Mouse (Mus musculus) heart, embryonic 14.5 days (tissue): Measurements from ENCODE around the gene Cntn1. TPM values are rescaled to one million over a fixed set of nuclear protein-coding genes. Genes with fewer than 3 reads are reported as not detected.

ENCODE experiments used
- ATAC-seq: fragments of 200-750 bp; cut with Nextera tagmentation; 2 replicates; pipeline ENCODE4 v1.8.0; 2017; ENCODE audit warnings: low read depth, moderate TSS enrichment; ENCODE audit not compliant: insufficient number of reproducible peaks, insufficient read depth, low FRiP score
- H3K27ac ChIP-seq, 2 experiments: fragments of 200-500 bp in 1 of 2; fragments of 300-500 bp in 1 of 2; sonication (generic) in 1 of 2; replicated peaks in 1 of 2; 2 replicates each; pipeline ENCODE4 v1.5.1; 2012 to 2014; ENCODE audit warnings: low read depth in 2 of 2, low read length in 2 of 2, control low read depth in 1 of 2, mild to moderate bottlenecking in 1 of 2, mixed read lengths in 1 of 2; ENCODE audit not compliant: control insufficient read depth in 1 of 2, insufficient read depth in 1 of 2
- H3K27me3 ChIP-seq: fragments of 300-500 bp; sonication (generic); 2 replicates; pipeline ENCODE4 v1.6.1; 2014; ENCODE audit warnings: mild to moderate bottlenecking, low read length, control low read depth; ENCODE audit not compliant: control insufficient read depth, insufficient read depth
- H3K36me3 ChIP-seq: fragments of 300-500 bp; sonication (generic); 2 replicates; pipeline ENCODE4 v1.6.1; 2014; ENCODE audit warnings: mild to moderate bottlenecking, control low read depth, low read length, mixed read lengths; ENCODE audit not compliant: control insufficient read depth, insufficient read depth
- H3K4me1 ChIP-seq, 2 experiments: fragments of 200-500 bp in 1 of 2; fragments of 300-500 bp in 1 of 2; sonication (generic) in 1 of 2; 2 replicates each; pipeline ENCODE4 v1.6.1; 2012 to 2014; ENCODE audit warnings: low read length in 2 of 2, control low read depth in 1 of 2, mixed read lengths in 1 of 2; ENCODE audit not compliant: control insufficient read depth in 2 of 2, insufficient read depth in 2 of 2
- H3K4me2 ChIP-seq: fragments of 300-500 bp; sonication (generic); 2 replicates; pipeline ENCODE4 v1.6.1; 2014; ENCODE audit warnings: mild to moderate bottlenecking, low read length
- H3K4me3 ChIP-seq, 2 experiments: fragments of 200-500 bp in 1 of 2; fragments of 300-500 bp in 1 of 2; sonication (generic) in 1 of 2; 2 replicates each; pipeline ENCODE4 v1.5.1; 2012 to 2014; ENCODE audit warnings: low read length in 2 of 2, mild to moderate bottlenecking in 2 of 2, control low read depth in 1 of 2, low read depth in 1 of 2, moderate library complexity in 1 of 2; ENCODE audit not compliant: control insufficient read depth in 1 of 2, insufficient read depth in 1 of 2
- H3K9ac ChIP-seq: fragments of 300-500 bp; sonication (generic); 2 replicates; pipeline ENCODE4 v1.6.1; 2014; ENCODE audit warnings: mild to moderate bottlenecking, low read length
- H3K9me3 ChIP-seq: fragments of 300-500 bp; sonication (generic); 2 replicates; pipeline ENCODE4 v1.6.1; 2016; ENCODE audit warnings: low read length, control low read depth; ENCODE audit not compliant: control insufficient read depth
- WGBS: fragments of 180-500 bp; shearing (Covaris S2); extraction: QIAGEN DNeasy Blood & Tissue Kit; methylation state at CpG from one replicate; pipeline ENCODE4 v1.1.7; 2014; 5-methylcytosine and 5-hydroxymethylcytosine counted together
- polyA plus RNA-seq: library from polyadenylated mRNA; unstranded; fragments of >200 nt; fragmentation: Nextera tagmentation; extraction: Ambion mirVana; gene quantifications from 2 replicates; pipeline ENCODE4 v1.2.1, GENCODE M21; 2014

The Cntn1 gene
- polyA plus RNA-seq = 0.39 TPM in 2 replicates

GRCm38 (mm10) chr15:92050996-92051352, at the start of gene Cntn1:
Gene Cntn1 (plus strand): TSS chr15:92051165.
- peaks cover 0 to 10% of the 10 kb centered on the region in 2 experiments; a peak in 2 of 4 replicates for H3K4me1 ChIP-seq
- no peaks in the 10 kb centered on the region for H3K36me3 ChIP-seq
- peaks cover 12% of the 10 kb centered on the region; the same call in 1 of the 2 replicates for H3K27me3 ChIP-seq
- no peaks in the 10 kb centered on the region for H3K9me3 ChIP-seq
- H3K4me3 ChIP-seq = peak within 1 kb of the TSS; percentile 52 to 70
- WGBS = under 1% methylated on average over 17 of the region's 17 CpGs
- peak within 1 kb of the TSS; percentile 98 for H3K4me2 ChIP-seq
- peak within 1 kb of the TSS; percentile 56 for H3K9ac ChIP-seq
- H3K27ac ChIP-seq = no peak within 1 kb of the TSS
- ATAC-seq = peak; percentile 56; the same call in 1 of the 2 replicates

GRCm38 (mm10) chr15:92001431-92001830, 49.5 kb upstream of the Cntn1 start:
- 76% methylated on average over 3 of the region's 3 CpGs for WGBS
- Histone ChIP-seq H3K9ac (no peak overlapping the region), H3K36me3 (no peaks in the 10 kb centered on the region), H3K27me3 (no peaks in the 10 kb centered on the region), H3K4me3 (no peak overlapping the region), H3K4me1 (no peaks in the 10 kb centered on the region), H3K4me2 (no peak overlapping the region), H3K27ac (no peak overlapping the region), H3K9me3 (no peaks in the 10 kb centered on the region)
- ATAC-seq = no peak

- Histone ChIP-seq H3K4me2 (no peak overlapping the region), H3K4me3 (no peak overlapping the region), H3K36me3 (no peaks in the 10 kb centered on the region), H3K27me3 (no peaks in the 10 kb centered on the region), H3K9me3 (no peaks in the 10 kb centered on the region), H3K4me1 (no peaks in the 10 kb centered on the region), H3K27ac (no peak overlapping the region), H3K9ac (no peak overlapping the region)
- 80% methylated on average over 8 of the region's 8 CpGs for WGBS
- ATAC-seq = no peak
These were observed 38.5 kb upstream of the Cntn1 start for GRCm38 (mm10) chr15:92012165-92013083.

- Histone ChIP-seq H3K27me3 (no peaks in the 10 kb centered on the region), H3K36me3 (no peaks in the 10 kb centered on the region), H3K27ac (no peak overlapping the region), H3K9me3 (0 out of 2 replicates have a peak, but pooled peaks cover 8% of the 10 kb centered on the region), H3K4me3 (no peak overlapping the region), H3K4me1 (no peaks in the 10 kb centered on the region), H3K4me2 (no peak overlapping the region), H3K9ac (no peak overlapping the region)
- no peak for ATAC-seq
- WGBS = 73% methylated on average over 1 of the region's 1 CpGs
These were observed 16.9 kb upstream of the Cntn1 start for GRCm38 (mm10) chr15:92034111-92034510.

GRCm38 (mm10) chr15:92042538-92042937, 8.4 kb upstream of the Cntn1 start:
- 73% methylated on average over 5 of the region's 5 CpGs for WGBS
- ATAC-seq = no peak

GRCm38 (mm10) chr15:92046042-92046441, 4.9 kb upstream of the Cntn1 start:
- Histone ChIP-seq H3K4me3 (no peak overlapping the region), H3K9ac (no peak overlapping the region), H3K4me2 (no peak overlapping the region), H3K4me1 (no peaks in the 10 kb centered on the region), H3K27ac (no peak overlapping the region), H3K27me3 (0 out of 2 replicates have a peak, but pooled peaks cover 5% of the 10 kb centered on the region), H3K36me3 (no peaks in the 10 kb centered on the region), H3K9me3 (no peaks in the 10 kb centered on the region)
- ATAC-seq = no peak
- WGBS = 80% methylated on average over 8 of the region's 8 CpGs

More at GRCm38 (mm10) chr15:92042538-92042937, 8.4 kb upstream of the Cntn1 start:
- H3K4me3 ChIP-seq = no peak overlapping the region
- no peaks in the 10 kb centered on the region for H3K4me1 ChIP-seq
- H3K9ac ChIP-seq = no peak overlapping the region
- H3K9me3 ChIP-seq = no peaks in the 10 kb centered on the region
- H3K27me3 ChIP-seq = no peaks in the 10 kb centered on the region
- H3K27ac ChIP-seq = no peak overlapping the region
- H3K4me2 ChIP-seq = no peak overlapping the region
- no peaks in the 10 kb centered on the region for H3K36me3 ChIP-seq

- Histone ChIP-seq H3K27me3 (peaks cover 12% of the 10 kb centered on the region; the same call in 1 of the 2 replicates), H3K9me3 (no peaks in the 10 kb centered on the region), H3K4me3 (no peak overlapping the region), H3K4me1 (peaks cover 0 to 10% of the 10 kb centered on the region in 2 experiments; a peak in 2 of 4 replicates), H3K9ac (no peak overlapping the region), H3K27ac (no peak overlapping the region), H3K36me3 (no peaks in the 10 kb centered on the region), H3K4me2 (no peak overlapping the region)
- no peak for ATAC-seq
- 61% methylated on average over 4 of the region's 4 CpGs for WGBS
These were observed 2.9 kb upstream of the Cntn1 start for GRCm38 (mm10) chr15:92048031-92048430.
